Mouse (Mus musculus) heart, embryonic 15.5 days (tissue): ENCODE measurements around the gene Mapk9. TPM values are rescaled to one million over a fixed set of nuclear protein-coding genes. Genes with fewer than 3 reads are reported as not detected.

Experiments used
- ATAC-seq: fragments of 200-750 bp; cut with Nextera tagmentation; replicated peaks from 2 replicates; pipeline ENCODE4 v1.8.0; 2017; ENCODE audit warnings: low read depth, moderate TSS enrichment; ENCODE audit not compliant: insufficient number of reproducible peaks, insufficient read depth, low FRiP score
- H3K27ac ChIP-seq: fragments of 300-500 bp; sonication (generic); 2 replicates; pipeline ENCODE4 v1.5.1; 2015; ENCODE audit warnings: mild to moderate bottlenecking, inconsistent platforms
- H3K27me3 ChIP-seq: fragments of 300-500 bp; sonication (generic); 2 replicates; pipeline ENCODE4 v1.6.1; 2015; ENCODE audit warnings: inconsistent platforms
- H3K36me3 ChIP-seq: fragments of 300-500 bp; sonication (generic); 2 replicates; pipeline ENCODE4 v1.6.1; 2015; ENCODE audit warnings: mild to moderate bottlenecking, inconsistent platforms
- H3K4me1 ChIP-seq: fragments of 300-500 bp; sonication (generic); replicated peaks from 2 replicates; pipeline ENCODE4 v1.6.1; 2015; ENCODE audit warnings: inconsistent platforms
- H3K4me2 ChIP-seq: fragments of 300-500 bp; sonication (generic); 2 replicates; pipeline ENCODE4 v1.6.1; 2015; ENCODE audit warnings: inconsistent platforms, mild to moderate bottlenecking, moderate library complexity
- H3K4me3 ChIP-seq: fragments of 300-500 bp; sonication (generic); 2 replicates; pipeline ENCODE4 v1.5.1; 2015; ENCODE audit warnings: mild to moderate bottlenecking, inconsistent platforms
- H3K9ac ChIP-seq: fragments of 300-500 bp; sonication (generic); 2 replicates; pipeline ENCODE4 v1.6.1; 2015; ENCODE audit warnings: mild to moderate bottlenecking, inconsistent platforms
- H3K9me3 ChIP-seq: fragments of 300-500 bp; sonication (generic); replicated peaks from 2 replicates; pipeline ENCODE4 v1.6.1; 2016; ENCODE audit warnings: inconsistent platforms
- WGBS: fragments of 180-500 bp; shearing (Covaris S2); methylation state at CpG from one replicate; pipeline ENCODE4 v1.1.7; 2015; ENCODE audit warnings: mixed read lengths; 5-methylcytosine and 5-hydroxymethylcytosine counted together
- microRNA-seq: library from miRNA; unstranded; fragments of <30 nt; microRNA quantifications from one replicate; pipeline ENCODE4, GENCODE M21; 2016
- polyA plus RNA-seq: library from polyadenylated mRNA; unstranded; fragments of >200 nt; fragmentation: Nextera tagmentation; extraction: Ambion mirVana; gene quantifications from 2 replicates; pipeline ENCODE4 v1.2.1, GENCODE M21; 2015

Mapk9 gene
- polyA plus RNA-seq, 1 experiment from 2014 or later = 31.1 TPM

DNA sequence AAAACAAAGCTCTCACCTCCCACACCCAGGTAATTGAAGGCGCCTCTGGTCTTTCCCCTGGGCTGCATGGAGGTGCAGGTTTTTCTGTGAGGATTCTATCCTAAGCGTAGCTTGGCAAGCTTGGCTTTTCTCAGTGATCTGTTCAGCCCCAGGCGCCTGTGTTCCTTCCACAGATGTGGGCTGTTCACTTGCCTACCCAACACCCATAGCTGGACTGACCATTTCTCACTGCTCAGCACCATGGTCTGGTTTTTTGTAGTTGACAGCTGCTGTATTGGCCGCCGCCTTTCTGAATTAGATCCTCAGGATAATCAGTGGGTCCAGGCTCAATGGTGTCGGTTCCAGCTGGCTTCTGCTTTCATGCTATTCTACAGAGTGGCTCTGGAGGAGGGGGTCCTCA is 81.1 kb downstream of the Mapk9 start:
- no peak overlapping the region for H3K9ac ChIP-seq
- ATAC-seq = no peak
- H3K4me2 ChIP-seq = no peak overlapping the region
- H3K4me1 ChIP-seq = peaks cover 14% of the 10 kb centered on the region
- H3K9me3 ChIP-seq = no peaks in the 10 kb centered on the region
- H3K4me3 ChIP-seq = no peak overlapping the region
- H3K27ac ChIP-seq = no peak overlapping the region
- WGBS = 62% methylated on average over 6 of the region's 6 CpGs
- no peaks in the 10 kb centered on the region for H3K36me3 ChIP-seq
- H3K27me3 ChIP-seq = peaks cover 23% of the 10 kb centered on the region

DNA sequence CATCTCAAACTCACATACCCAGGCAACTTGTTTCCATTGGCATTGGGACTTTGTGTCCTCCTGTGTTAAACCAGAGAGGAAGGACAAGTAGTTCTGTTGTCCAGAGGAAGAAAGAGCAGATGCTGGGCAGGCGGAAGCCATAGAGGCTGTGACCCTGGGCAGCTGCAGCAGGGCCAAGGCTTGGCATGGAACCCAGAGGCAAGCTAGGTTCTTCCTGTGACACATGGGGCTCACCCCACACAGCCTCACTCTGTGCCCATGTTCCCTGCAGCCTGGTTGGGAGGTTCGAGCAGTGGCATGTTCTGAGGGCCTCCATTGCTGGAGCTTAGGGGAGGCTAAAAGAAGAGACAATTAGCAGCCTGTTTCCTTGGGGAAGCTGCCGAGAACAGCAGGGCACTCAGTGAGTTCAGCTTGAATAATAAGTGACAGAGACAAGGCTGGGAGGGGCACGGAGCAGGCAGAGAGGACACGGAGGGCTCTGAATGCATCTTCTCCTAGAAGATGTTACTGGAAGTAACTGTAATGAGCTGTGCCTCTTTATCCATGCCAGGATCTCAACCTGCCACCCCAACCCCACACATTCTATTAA is 84.6 kb downstream of the Mapk9 start:
- Histone ChIP-seq H3K27ac (no peak overlapping the region), H3K4me2 (no peak overlapping the region), H3K4me3 (no peak overlapping the region), H3K9me3 (no peaks in the 10 kb centered on the region), H3K27me3 (peaks cover 28% of the 10 kb centered on the region), H3K36me3 (no peaks in the 10 kb centered on the region), H3K4me1 (peaks cover 14% of the 10 kb centered on the region), H3K9ac (no peak overlapping the region)
- no peak for ATAC-seq
- 57% methylated on average over 5 of the region's 5 CpGs for WGBS

DNA sequence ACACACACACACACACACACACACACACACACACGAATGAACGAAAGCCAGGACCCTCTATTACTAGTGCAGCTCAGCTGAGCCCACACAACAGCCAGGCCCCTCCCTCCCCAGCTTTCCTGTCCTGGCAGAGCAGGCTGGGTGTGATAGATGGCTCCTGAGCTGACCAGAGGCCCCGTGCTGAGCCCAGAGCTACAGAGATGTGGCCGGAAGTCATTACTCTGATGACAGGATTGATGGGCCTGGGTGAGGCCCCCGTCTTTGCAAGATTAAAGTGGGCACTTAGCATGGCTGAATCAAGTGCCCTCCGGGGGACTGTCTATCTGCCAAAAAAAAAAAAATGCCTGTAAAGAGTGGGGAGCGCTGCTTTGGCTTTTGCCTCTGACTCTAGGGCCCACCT is 85.3 kb downstream of the Mapk9 start:
- Histone ChIP-seq H3K4me1 (peaks cover 14% of the 10 kb centered on the region), H3K9ac (no peak overlapping the region), H3K36me3 (no peaks in the 10 kb centered on the region), H3K4me3 (no peak overlapping the region), H3K27me3 (peaks cover 24% of the 10 kb centered on the region), H3K4me2 (no peak overlapping the region), H3K9me3 (no peaks in the 10 kb centered on the region), H3K27ac (no peak overlapping the region)
- peak; percentile 71 for ATAC-seq
- 9% methylated on average over 7 of the region's 7 CpGs for WGBS

DNA sequence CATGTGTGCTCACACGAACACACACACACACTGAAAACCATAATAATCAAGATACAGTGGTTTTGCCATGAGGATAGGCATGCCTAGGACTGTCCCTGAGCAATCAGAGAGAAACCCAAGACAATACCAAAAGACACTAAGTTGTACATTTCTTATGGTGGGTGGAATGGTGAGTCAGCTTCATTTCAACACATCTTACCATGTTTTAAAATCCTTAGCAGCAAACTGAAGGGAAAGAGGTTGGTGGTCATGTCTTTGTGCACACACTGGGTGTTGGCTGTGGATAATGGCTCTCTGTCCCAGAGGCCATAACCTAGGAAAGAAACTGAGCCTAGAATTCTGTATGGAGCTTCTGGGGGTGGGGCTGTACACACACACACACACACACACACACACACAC is 87.3 kb downstream of the Mapk9 start:
- no peaks in the 10 kb centered on the region for H3K9me3 ChIP-seq
- no peak overlapping the region for H3K9ac ChIP-seq
- 62% methylated on average over 1 of the region's 1 CpGs for WGBS
- no peaks in the 10 kb centered on the region for H3K36me3 ChIP-seq
- H3K27me3 ChIP-seq = 0 out of 2 replicates have a peak, but pooled peaks cover 15% of the 10 kb centered on the region
- no peak overlapping the region for H3K4me3 ChIP-seq
- no peak for ATAC-seq
- H3K4me2 ChIP-seq = no peak overlapping the region
- no peak overlapping the region for H3K27ac ChIP-seq
- peaks cover 14% of the 10 kb centered on the region for H3K4me1 ChIP-seq

DNA sequence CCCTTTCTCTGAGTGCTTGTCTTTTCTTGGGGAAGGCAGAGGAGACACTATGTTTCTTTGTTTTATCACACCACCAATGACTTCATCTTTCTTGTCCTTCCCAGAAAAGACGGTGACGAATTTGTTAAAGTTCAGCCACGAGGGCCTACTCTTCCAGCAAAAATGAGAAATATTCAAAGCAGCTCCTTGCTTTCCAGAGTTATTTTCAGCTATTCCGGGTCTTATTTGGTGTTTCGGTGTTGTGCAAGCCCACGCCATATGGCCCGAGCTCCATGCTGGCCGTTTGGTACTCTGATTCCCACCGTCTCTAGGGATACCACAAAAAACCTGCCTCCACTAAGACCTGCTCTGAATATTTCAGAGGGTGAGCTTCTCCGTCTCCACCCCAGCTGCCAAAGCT is 87.8 kb downstream of the Mapk9 start:
- 58% methylated on average over 10 of the region's 10 CpGs for WGBS

More for the DNA sequence above, 87.8 kb downstream of the Mapk9 start:
- ATAC-seq = no peak
- H3K9ac ChIP-seq = no peak overlapping the region
- H3K27ac ChIP-seq = no peak overlapping the region
- H3K4me3 ChIP-seq = no peak overlapping the region
- 0 out of 2 replicates have a peak, but pooled peaks cover 11% of the 10 kb centered on the region for H3K27me3 ChIP-seq
- H3K4me1 ChIP-seq = peaks cover 14% of the 10 kb centered on the region
- H3K36me3 ChIP-seq = no peaks in the 10 kb centered on the region
- H3K9me3 ChIP-seq = no peaks in the 10 kb centered on the region
- no peak overlapping the region for H3K4me2 ChIP-seq

Small RNA genes within 50 kb of the gene (microRNA-seq; reads per million reads assigned to microRNA genes)
- not detected for gene Gm23492

Other genes with a start within 250 kb of the Mapk9 start
- 6.1 and 7.8 TPM in 2 replicates for gene Flt4, start 237.5 kb upstream of the Mapk9 start, polyA plus RNA-seq
- 0.53 and 0.76 TPM in 2 replicates for gene Scgb3a1, start 183.1 kb upstream of the Mapk9 start, polyA plus RNA-seq
- 35.8 and 40.1 TPM in 2 replicates for gene Cnot6, start 134.0 kb upstream of the Mapk9 start, polyA plus RNA-seq
- 10.3 and 11.7 TPM in 2 replicates for gene Gfpt2, start 52.6 kb upstream of the Mapk9 start, polyA plus RNA-seq
- gene Rasgef1c, start 55.1 kb downstream of the Mapk9 start, polyA plus RNA-seq = 0.05 and 0.28 TPM in 2 replicates
- 39.6 and 42.8 TPM in 2 replicates for gene Rnf130, start 178.6 kb downstream of the Mapk9 start, polyA plus RNA-seq